Mouse (Mus musculus): ENCODE data around the gene Sh3yl1. TPM values are rescaled to one million over a fixed set of nuclear protein-coding genes. Genes with fewer than 3 reads are reported as not detected.

The Sh3yl1 gene
- 0.05 and 1.2 TPM in 2 replicates for total RNA-seq (2017)

GRCm38 (mm10) chr12:30911261-30912047 is at the start of gene Sh3yl1, which contains the start of gene Acp1:
Gene Sh3yl1 (plus strand): TSS chr12:30911668.
Gene Acp1 (minus strand): TSS chr12:30911589.
- ATAC-seq (replicated peaks; ENCODE audit: low read depth, poor library complexity, severe bottlenecking), result peak; percentile 94

DNA sequence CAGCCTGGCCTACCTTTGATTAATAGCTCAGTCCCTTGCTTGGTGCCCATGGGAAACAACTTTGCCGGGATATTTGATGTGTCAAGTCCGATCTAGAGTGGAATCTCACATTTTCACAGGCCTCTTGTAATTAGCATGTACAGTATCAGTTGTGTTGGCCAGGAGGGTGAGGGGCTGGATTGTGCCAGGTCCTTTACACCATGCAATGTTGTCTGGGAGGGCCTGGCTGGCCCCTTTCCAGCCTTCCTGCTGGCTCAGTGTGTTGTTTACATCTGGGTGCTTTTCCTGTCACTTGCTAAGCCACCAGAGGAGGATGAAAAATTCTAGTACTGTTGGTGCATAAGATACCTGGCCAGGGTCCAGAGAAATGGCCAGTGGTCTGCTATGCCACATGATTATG is 47.1 kb upstream of the Sh3yl1 start:
- ATAC-seq (replicated peaks; ENCODE audit: low read depth, poor library complexity, severe bottlenecking), result no peak

DNA sequence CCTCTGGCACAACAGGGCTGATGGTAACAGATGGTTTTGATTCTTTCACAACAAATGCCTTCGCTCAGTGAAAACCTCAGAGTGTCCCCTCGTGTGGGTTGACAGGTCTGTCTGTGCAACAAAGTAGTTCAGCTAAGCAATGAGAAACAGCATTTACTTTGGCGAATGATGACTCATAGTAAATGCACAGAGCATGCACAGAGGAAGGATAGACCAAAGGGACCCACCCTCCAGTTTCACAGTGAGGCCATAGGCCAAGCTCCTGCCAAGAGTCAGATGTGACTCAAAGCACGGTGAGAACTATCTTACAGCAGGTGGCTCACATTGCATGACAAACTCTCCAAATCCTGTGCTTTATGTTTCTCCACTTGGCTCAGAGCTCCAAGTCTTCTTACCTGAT is 45.7 kb upstream of the Sh3yl1 start:
- ATAC-seq (replicated peaks; ENCODE audit: low read depth, poor library complexity, severe bottlenecking), result no peak

GRCm38 (mm10) chr12:30879447-30879846 is 32.0 kb upstream of the Sh3yl1 start:
- no peak for ATAC-seq (replicated peaks; ENCODE audit: low read depth, poor library complexity, severe bottlenecking)

DNA sequence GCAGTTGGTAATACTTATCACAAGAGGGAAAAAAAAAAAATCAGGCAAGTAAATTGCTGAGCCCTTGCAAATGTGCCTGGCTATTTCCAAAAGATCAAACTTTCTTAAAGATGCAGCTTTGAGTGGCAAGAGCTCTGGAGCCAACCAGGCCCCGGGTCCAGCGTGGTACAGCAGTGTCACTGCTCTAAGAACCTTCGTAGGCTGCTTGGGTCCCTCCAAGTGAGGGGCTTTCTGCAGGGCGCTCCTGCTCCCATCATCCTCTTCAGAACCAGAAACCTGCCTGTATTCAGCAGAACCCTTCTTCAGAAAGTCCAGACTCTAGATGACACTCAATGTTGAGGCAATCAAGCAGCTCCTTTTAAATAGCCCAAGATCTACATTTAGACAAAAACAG is 27.9 kb upstream of the Sh3yl1 start:
- ATAC-seq (replicated peaks; ENCODE audit: low read depth, poor library complexity, severe bottlenecking), result no peak

GRCm38 (mm10) chr12:30883986-30884621 is 27.4 kb upstream of the Sh3yl1 start, which contains the start of gene Alkal2:
Gene Alkal2 (plus strand): TSS chr12:30884322.
- peak; percentile 45; the same call in 1 of the 2 replicates for ATAC-seq (replicated peaks; ENCODE audit: low read depth, poor library complexity, severe bottlenecking)

GRCm38 (mm10) chr12:30884622-30885230 is 26.7 kb upstream of the Sh3yl1 start:
- no peak for ATAC-seq (replicated peaks; ENCODE audit: low read depth, poor library complexity, severe bottlenecking)

GRCm38 (mm10) chr12:30885891-30886290 is 25.6 kb upstream of the Sh3yl1 start:
- no peak for ATAC-seq (replicated peaks; ENCODE audit: low read depth, poor library complexity, severe bottlenecking)

- no peak for ATAC-seq (replicated peaks; ENCODE audit: low read depth, poor library complexity, severe bottlenecking)
Observed at GRCm38 (mm10) chr12:30888003-30888402, 23.5 kb upstream of the Sh3yl1 start.

DNA sequence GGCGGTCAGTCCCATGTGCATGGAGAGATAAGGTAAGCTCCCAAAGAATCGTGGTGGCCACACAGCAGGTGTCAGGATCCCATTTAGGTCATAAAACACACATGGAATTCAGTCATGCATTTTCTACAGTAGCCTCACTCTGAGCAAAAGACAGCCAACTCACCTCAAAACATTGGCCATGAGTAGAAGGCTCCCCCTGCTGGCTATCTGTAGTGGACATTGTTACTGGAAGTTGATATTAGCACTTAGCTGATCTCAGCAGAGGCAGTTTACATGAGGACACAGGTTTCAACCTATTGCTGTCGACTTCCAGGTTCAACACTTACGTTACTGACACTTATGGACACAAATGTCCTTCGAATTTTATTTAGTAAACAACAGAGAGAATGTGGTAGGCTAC is 21.4 kb upstream of the Sh3yl1 start:
- ATAC-seq (replicated peaks; ENCODE audit: low read depth, poor library complexity, severe bottlenecking), result peak; percentile 86

GRCm38 (mm10) chr12:30891438-30891837 is 20.0 kb upstream of the Sh3yl1 start:
- ATAC-seq (replicated peaks; ENCODE audit: low read depth, poor library complexity, severe bottlenecking), result no peak

DNA sequence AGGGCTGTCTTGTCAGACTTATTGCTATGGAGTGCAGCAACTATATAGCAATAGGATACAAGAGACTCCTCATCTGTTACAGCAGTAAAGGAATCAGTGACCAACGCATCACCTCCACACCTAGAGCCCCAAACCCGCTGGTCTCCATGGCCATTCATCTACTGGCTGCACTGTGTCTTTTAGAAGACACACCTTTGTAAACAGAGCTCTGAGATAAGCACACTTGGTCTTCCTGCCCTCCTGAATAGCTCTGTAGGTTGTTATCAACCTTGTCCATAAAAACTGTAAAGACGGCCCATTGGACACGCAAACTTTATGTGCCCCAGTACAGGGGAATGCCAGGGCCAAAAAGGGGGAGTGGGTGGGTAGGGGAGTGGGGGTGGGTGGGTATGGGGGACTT is 14.4 kb upstream of the Sh3yl1 start:
- no peak for ATAC-seq (replicated peaks; ENCODE audit: low read depth, poor library complexity, severe bottlenecking)

DNA sequence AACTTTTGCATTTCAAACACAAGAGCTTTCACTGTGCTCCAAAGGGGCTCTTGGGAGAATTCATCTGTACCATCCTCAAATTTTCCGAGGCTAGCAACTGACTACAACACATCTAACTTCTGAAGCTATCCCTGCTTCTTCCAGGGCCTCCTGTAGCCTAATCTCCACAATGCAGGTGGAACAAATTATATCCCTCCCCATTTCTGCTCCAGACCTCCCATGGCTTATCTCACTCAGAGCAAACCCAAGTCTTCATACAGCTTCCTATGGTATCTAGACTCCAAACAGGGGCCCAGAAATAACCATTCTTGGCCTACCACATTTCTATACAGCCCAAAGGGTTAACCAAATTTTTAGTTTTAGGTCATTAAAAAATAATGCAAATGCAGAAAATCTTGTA is 2.8 kb upstream of the Sh3yl1 start:
- no peak for ATAC-seq (replicated peaks; ENCODE audit: low read depth, poor library complexity, severe bottlenecking)

GRCm38 (mm10) chr12:30909881-30910280 is 1.6 kb upstream of the Sh3yl1 start:
- no peak for ATAC-seq (replicated peaks; ENCODE audit: low read depth, poor library complexity, severe bottlenecking)

GRCm38 (mm10) chr12:30910860-30911259 is 608 bp upstream of the Sh3yl1 start:
- 0 out of 2 replicates have a peak, but pooled peaks have one; percentile 13 for ATAC-seq (replicated peaks; ENCODE audit: low read depth, poor library complexity, severe bottlenecking)

- peak; percentile 43 for ATAC-seq (replicated peaks; ENCODE audit: low read depth, poor library complexity, severe bottlenecking)
Observed at GRCm38 (mm10) chr12:30912048-30912381, 547 bp downstream of the Sh3yl1 start.

- ATAC-seq (replicated peaks; ENCODE audit: low read depth, poor library complexity, severe bottlenecking), result no peak
Observed at GRCm38 (mm10) chr12:30912840-30913239, 1.4 kb downstream of the Sh3yl1 start.

DNA sequence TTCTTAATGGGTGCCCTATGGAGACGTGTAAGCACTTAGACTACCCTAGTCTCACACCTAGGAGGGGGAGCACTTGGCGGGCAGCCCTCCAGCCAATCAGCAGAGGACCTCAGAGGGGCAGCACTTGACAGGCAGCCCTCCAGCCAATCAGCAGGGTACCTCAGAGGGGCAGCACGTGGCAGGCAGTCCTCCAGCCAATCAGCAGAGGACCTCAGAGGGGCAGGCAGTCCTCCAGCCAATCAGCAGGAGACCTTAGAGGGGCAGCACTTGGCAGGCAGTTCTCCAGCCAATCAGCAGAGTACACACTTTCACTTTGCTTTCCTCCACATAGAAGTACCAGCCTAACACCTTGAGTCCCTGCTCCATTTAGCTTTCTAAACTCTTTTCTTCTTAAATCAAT is 10.9 kb downstream of the Sh3yl1 start:
- ATAC-seq (replicated peaks; ENCODE audit: low read depth, poor library complexity, severe bottlenecking), result 0 out of 2 replicates have a peak, but pooled peaks have one; percentile 29

- ATAC-seq (replicated peaks; ENCODE audit: low read depth, poor library complexity, severe bottlenecking), result no peak
Observed at GRCm38 (mm10) chr12:30928182-30928581, 16.7 kb downstream of the Sh3yl1 start.

- ATAC-seq (replicated peaks; ENCODE audit: low read depth, poor library complexity, severe bottlenecking), result no peak
Observed at GRCm38 (mm10) chr12:30933299-30933698, 21.8 kb downstream of the Sh3yl1 start.

DNA sequence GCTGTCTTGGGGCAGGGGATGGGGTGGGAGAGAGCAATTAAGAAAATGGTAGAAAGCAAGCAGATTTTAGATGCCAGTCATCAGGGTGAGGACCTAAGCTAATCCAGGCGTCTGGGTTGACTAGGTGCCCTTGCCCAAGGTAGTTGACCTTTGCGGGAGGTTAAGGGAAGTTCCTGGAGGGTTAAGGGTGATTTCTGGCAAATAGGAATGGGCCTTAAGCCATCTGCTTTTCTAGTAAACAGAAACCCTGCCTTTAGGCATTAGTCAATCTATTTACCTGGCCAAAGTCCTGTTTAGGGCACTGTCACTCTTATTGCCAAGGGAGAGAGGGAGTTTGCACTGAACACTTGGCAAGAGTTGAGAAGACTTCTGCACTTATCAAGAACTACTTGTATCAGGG is 25.4 kb downstream of the Sh3yl1 start:
- ATAC-seq (replicated peaks; ENCODE audit: low read depth, poor library complexity, severe bottlenecking), result no peak

All from common myeloid progenitor, adult 5-6 weeks (primary cell).